Mouse (Mus musculus): ENCODE data around the gene Bin2. TPM values are rescaled to one million over a fixed set of nuclear protein-coding genes. Genes with fewer than 3 reads are reported as not detected.

Gene Bin2
- polyA plus RNA-seq, 1 experiment from 2014 or later = 3.3 TPM

DNA sequence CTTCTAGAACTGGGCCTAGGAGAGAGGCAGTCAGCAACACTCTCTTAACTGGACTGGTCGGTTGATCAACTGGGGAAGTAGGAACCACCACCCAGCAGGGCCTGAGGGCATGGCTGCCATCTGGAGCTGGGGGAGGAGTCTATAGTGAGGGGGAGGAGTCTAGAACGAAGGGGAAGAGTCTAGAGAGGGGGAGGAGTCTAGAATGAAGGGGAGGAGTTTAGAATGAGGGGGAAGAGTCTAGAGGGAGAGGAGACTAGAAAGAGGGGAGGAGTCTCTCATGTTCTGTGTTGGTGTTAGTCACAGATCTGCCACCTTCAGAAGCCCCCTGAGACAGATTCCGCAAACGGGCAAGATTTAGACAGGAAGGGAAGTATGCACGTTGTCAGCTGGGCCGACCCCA, 30.0 kb upstream of the Bin2 start:
- no peaks in the 10 kb centered on the region for H3K9me3 ChIP-seq
- H3K4me1 ChIP-seq = peaks cover 13% of the 10 kb centered on the region
- no peaks in the 10 kb centered on the region for H3K36me3 ChIP-seq (replicated peaks)
- no peak for DNase-seq (ENCODE audit: extremely low spot score, low spot score)
- H3K27me3 ChIP-seq (ENCODE audit: poor library complexity, severe bottlenecking) = peaks cover 20% of the 10 kb centered on the region
- H3K27ac ChIP-seq = no peak overlapping the region
- no peak overlapping the region for H3K4me3 ChIP-seq
- 78% methylated on average over 6 of the region's 6 CpGs for WGBS

DNA sequence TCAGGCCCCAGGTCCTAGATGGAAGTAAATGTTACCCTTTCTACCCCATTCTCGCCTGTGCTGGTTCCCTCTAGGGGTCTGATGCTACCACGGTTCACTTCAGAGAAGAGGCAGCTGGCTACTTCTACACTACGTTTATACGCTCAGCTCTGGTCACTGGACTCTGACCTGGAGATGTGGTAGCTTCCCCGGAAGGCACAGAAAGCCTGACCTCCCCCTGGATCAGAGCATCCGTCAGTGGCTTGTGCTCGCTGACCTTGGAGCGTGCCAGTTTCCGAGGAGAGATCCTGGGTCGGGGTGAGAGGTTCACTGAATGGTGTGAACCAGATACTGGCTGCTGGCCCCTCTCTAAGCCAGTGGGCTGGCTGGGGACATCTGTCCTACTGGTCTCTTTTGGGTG, 28.7 kb upstream of the Bin2 start:
- Histone ChIP-seq H3K4me1 (peaks cover 10% of the 10 kb centered on the region; the same call in 1 of the 2 replicates), H3K9me3 (no peaks in the 10 kb centered on the region), H3K4me3 (no peak overlapping the region), H3K36me3 (replicated peaks) (no peaks in the 10 kb centered on the region), H3K27ac (no peak overlapping the region), H3K27me3 (ENCODE audit: poor library complexity, severe bottlenecking) (peaks cover 7% of the 10 kb centered on the region)
- DNase-seq (ENCODE audit: extremely low spot score, low spot score) = no peak
- 86% methylated on average over 10 of the region's 10 CpGs for WGBS

DNA sequence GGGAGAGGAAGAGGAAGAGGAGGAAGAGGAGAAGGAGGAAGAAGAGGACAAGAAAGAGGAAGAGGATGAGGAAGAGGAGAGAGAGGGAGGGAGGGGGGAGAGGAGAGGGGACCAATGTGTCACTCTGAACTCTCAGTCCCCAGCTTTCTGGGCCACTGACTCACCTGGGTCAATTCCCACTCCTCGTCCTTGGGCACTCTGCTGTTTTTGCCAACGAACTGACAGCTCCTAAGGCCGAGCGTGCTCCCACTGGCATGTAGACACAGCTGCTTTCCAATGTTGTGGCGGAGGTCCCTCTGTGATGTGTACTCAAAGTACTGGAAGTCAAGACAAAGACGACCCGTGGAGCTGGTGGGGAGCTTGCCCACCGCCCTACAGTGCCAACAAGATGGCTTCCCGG, 25.1 kb upstream of the Bin2 start:
- H3K36me3 ChIP-seq (replicated peaks) = no peaks in the 10 kb centered on the region
- H3K9me3 ChIP-seq = peaks cover 15% of the 10 kb centered on the region
- no peak for DNase-seq (ENCODE audit: extremely low spot score, low spot score)
- 93% methylated on average over 9 of the region's 9 CpGs for WGBS
- no peak overlapping the region for H3K4me3 ChIP-seq
- no peak overlapping the region for H3K27ac ChIP-seq
- H3K27me3 ChIP-seq (ENCODE audit: poor library complexity, severe bottlenecking) = no peaks in the 10 kb centered on the region
- peaks cover 11% of the 10 kb centered on the region; the same call in 1 of the 2 replicates for H3K4me1 ChIP-seq

DNA sequence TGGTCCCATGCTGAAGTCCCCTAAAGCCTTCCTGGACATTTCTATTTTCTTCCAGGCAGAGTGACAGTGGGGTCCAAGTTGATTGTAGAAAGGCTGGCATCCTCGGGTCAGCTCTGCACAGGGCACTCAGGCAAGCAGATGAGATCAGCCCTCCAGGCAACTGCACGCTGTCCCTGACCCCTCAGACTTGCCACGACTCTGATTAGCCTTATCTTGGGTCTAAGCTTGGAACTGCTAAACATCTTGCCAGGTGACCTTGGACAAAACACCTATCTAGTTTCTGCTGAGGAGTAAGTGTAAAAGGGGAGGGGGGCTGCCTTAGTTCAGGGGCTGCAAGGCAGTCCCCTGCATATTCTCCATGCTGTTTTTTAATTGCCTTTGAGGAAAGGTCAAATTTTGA, 22.6 kb upstream of the Bin2 start:
- Histone ChIP-seq H3K9me3 (peaks cover 15% of the 10 kb centered on the region), H3K36me3 (replicated peaks) (no peaks in the 10 kb centered on the region), H3K4me1 (peaks cover 14% of the 10 kb centered on the region), H3K4me3 (no peak overlapping the region), H3K27ac (no peak overlapping the region), H3K27me3 (ENCODE audit: poor library complexity, severe bottlenecking) (no peaks in the 10 kb centered on the region)
- 74% methylated on average over 3 of the region's 3 CpGs for WGBS
- DNase-seq (ENCODE audit: extremely low spot score, low spot score) = no peak

DNA sequence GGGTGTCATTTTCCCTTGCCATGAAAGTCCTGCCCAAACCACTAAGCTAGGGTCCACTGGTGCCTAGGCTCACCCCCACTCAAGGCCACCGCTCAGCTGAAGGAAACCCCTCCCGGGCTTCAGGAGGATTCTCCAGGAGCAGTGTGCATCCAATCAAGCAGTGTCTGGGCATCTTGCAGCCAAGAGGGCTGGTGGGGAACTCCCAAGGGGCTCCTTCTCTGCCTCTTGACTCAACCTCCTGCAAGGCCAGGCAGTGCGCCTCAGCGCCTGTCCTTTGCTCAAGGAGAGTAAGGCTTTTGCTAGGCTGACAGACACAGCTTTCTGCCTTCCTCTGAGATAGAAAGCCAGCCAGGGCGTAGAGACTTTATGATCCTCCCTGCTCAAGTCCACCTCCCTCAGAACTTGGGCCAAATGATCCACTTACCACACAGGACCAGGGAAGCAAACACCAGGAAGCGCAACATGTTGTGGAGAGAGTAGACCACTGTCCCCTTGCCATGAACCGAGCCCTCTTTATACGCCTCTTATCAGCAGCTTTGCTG, 18.1 kb upstream of the Bin2 start, which contains the start of gene Cela1:
Gene Cela1, minus strand, starts transcription at position 492 of the 542 bp plus-strand sequence.
- H3K9me3 ChIP-seq = peaks cover 15% of the 10 kb centered on the region
- 85% methylated on average over 8 of the region's 8 CpGs for WGBS
- peaks cover 15% of the 10 kb centered on the region for H3K27me3 ChIP-seq (ENCODE audit: poor library complexity, severe bottlenecking)
- H3K27ac ChIP-seq = no peak within 1 kb of the TSS
- H3K4me3 ChIP-seq = no peak within 1 kb of the TSS
- H3K36me3 ChIP-seq (replicated peaks) = no peaks in the 10 kb centered on the region
- DNase-seq (ENCODE audit: extremely low spot score, low spot score) = no peak
- peaks cover 11% of the 10 kb centered on the region for H3K4me1 ChIP-seq

DNA sequence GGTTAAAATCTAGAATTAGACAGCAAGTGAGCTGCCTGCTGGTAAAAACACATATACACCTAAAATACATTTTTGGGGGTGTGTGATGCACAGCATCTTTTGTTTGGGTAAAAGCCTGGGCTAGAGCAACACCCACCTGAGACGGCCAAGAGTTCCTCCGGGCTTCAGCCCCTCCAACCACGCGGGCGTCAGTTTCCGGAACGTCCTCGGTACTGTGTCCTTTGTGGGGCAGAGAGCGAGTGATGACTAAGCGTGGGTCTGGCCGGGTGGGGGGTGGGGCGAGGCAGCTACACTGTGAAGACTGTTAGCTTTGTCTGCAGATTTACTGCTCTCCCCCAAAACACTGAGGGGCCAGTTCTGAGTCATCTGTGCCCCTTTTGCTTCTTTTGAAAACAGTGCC, 17.6 kb upstream of the Bin2 start:
- H3K27ac ChIP-seq = no peak overlapping the region
- 69% methylated on average over 12 of the region's 12 CpGs for WGBS

DNA sequence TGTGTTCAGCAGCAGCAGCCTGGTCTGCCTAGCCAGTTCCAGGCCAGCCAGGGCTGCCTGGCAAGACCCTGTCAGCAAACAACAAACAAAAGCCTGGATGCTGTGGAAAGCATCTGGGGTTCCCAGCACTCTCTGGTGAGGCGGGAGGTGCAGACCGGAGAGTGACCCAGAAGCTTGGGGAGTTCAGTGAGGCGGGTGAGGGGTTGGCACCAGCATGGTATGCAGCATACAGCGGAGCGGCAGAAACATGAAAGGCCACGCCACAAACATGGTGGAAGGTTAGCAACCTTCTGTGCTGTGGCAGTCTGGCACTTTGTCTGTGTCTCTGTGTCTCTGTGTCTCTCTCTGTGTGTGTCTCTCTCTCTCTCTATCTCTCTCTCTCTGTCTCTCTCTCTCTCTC, 17.1 kb upstream of the Bin2 start:
- Histone ChIP-seq H3K4me1 (peaks cover 17% of the 10 kb centered on the region), H3K9me3 (peaks cover 15% of the 10 kb centered on the region), H3K27me3 (ENCODE audit: poor library complexity, severe bottlenecking) (peaks cover 15% of the 10 kb centered on the region), H3K4me3 (no peak overlapping the region), H3K36me3 (replicated peaks) (no peaks in the 10 kb centered on the region), H3K27ac (no peak overlapping the region)
- DNase-seq (ENCODE audit: extremely low spot score, low spot score) = no peak
- WGBS = 84% methylated on average over 6 of the region's 6 CpGs

More for the DNA sequence above, 17.6 kb upstream of the Bin2 start:
- no peak for DNase-seq (ENCODE audit: extremely low spot score, low spot score)
- H3K4me3 ChIP-seq = no peak overlapping the region
- no peaks in the 10 kb centered on the region for H3K36me3 ChIP-seq (replicated peaks)
- peaks cover 12% of the 10 kb centered on the region for H3K4me1 ChIP-seq
- peaks cover 15% of the 10 kb centered on the region for H3K9me3 ChIP-seq
- peaks cover 15% of the 10 kb centered on the region for H3K27me3 ChIP-seq (ENCODE audit: poor library complexity, severe bottlenecking)

DNA sequence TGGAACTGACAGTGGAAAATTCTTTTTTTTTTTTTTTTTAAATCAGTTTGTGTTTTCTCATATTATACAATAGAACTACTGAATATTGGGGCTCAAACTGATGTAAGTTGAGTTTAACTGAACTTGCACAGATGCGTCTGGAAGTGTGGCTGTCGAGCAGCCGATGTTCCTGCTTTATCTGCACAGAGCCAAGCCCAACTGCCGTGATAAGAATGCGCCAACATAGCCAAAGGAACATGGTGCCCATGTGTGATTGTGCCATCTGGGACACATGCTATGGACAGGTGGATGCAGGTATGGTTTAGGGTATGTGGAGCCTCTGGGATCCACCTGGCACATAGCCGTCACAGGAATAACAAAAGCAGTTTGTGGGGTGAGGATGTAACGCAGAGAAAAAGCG, 16.5 kb upstream of the Bin2 start:
- DNase-seq (ENCODE audit: extremely low spot score, low spot score) = no peak
- peaks cover 15% of the 10 kb centered on the region for H3K27me3 ChIP-seq (ENCODE audit: poor library complexity, severe bottlenecking)
- no peaks in the 10 kb centered on the region for H3K36me3 ChIP-seq (replicated peaks)
- H3K4me3 ChIP-seq = no peak overlapping the region
- H3K9me3 ChIP-seq = peaks cover 12% of the 10 kb centered on the region
- peaks cover 23% of the 10 kb centered on the region for H3K4me1 ChIP-seq
- H3K27ac ChIP-seq = no peak overlapping the region
- whole genome bisulfite sequencing = 93% methylated on average over 8 of the region's 8 CpGs

DNA sequence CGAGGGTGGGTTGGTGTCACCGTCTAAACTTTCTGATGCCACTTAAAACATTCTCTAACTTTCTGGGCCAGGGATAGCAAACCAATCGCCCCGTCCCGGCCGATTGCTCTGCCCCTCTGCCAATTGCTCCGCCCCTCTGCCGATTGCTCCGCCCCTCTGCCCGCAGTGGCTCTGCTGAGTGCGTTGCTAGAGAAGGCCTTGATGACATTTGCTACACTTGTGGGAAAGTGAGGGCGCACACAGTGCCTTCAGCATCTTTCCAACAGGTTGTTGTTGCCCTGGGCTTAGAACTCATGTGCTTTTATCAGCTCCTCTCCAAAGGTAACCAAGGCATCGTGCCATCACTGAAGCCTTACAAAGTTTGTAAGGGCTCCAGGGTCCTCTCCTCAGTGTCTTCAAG, 15.9 kb upstream of the Bin2 start:
- Histone ChIP-seq H3K27me3 (ENCODE audit: poor library complexity, severe bottlenecking) (peaks cover 15% of the 10 kb centered on the region), H3K4me1 (peaks cover 28% of the 10 kb centered on the region), H3K4me3 (no peak overlapping the region), H3K27ac (no peak overlapping the region), H3K9me3 (peaks cover 6% of the 10 kb centered on the region), H3K36me3 (replicated peaks) (no peaks in the 10 kb centered on the region)
- DNase-seq (ENCODE audit: extremely low spot score, low spot score) = no peak
- WGBS = 23% methylated on average over 13 of the region's 13 CpGs

DNA sequence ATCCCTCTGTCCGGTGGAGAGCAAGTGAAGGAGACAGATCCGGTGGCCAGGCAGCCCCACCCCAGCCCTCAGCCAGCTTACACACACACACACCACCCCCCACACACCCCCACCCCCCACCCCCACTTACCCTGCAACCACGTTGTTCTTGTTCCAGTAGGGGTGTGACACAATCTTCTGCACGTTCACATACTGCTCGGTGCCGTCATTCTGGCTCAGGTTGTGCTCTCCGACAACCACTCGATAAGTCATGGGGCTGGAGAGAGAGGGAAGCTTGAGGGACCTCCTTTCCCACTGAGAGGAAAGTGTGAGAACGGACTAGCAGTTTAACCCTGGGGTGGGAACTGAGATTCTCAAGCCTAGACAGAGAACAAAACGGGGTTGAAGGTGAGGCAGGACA, 15.1 kb upstream of the Bin2 start:
- Histone ChIP-seq H3K4me1 (peaks cover 30% of the 10 kb centered on the region), H3K36me3 (replicated peaks) (no peaks in the 10 kb centered on the region), H3K9me3 (no peaks in the 10 kb centered on the region), H3K4me3 (no peak overlapping the region), H3K27ac (no peak overlapping the region), H3K27me3 (ENCODE audit: poor library complexity, severe bottlenecking) (peaks cover 15% of the 10 kb centered on the region)
- no peak for DNase-seq (ENCODE audit: extremely low spot score, low spot score)
- WGBS = 67% methylated on average over 10 of the region's 10 CpGs

DNA sequence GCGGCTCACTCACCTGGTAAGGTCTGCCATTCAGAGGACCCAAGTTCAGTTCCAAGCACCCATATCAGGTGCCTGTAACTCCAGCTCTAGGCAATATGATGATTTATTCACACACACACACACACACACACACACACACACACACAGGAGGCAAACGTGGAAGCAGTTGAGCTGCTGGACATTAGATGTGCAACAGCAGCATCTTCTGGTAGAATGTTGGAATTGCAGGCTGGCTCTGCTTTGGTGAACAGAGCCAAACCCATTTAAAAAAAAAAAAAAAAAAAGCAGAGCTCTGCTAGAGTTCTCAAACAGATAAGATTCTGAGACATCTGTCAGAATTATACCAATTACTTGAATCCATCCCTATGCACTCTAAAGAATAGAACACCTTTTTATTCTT, 13.7 kb upstream of the Bin2 start:
- H3K9me3 ChIP-seq = no peaks in the 10 kb centered on the region
- 55% methylated on average over 2 of the region's 2 CpGs for WGBS
- no peaks in the 10 kb centered on the region for H3K36me3 ChIP-seq (replicated peaks)

DNA sequence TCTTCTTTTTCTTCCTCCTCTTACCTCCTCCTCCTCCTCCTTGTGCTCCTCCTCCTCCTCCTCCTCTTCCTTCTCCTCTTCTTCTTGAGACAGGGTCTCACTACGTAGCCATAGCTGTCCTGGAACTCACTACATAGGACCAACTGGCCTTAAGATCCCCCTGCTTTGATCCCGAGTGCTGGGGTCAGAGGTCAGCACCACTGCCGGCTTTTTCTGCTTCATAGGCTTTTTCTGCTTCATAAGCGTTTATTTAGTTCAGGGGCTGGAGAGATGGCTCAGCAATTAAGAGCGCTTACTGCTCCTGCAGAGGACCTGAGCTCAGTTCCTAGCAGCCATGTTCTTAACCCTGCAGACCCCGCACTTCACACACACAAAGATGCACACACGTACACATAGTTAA, 12.4 kb upstream of the Bin2 start:
- Histone ChIP-seq H3K27me3 (ENCODE audit: poor library complexity, severe bottlenecking) (peaks cover 15% of the 10 kb centered on the region), H3K9me3 (no peaks in the 10 kb centered on the region), H3K4me1 (peaks cover 22% of the 10 kb centered on the region), H3K27ac (no peak overlapping the region), H3K36me3 (replicated peaks) (no peaks in the 10 kb centered on the region), H3K4me3 (no peak overlapping the region)
- 27% methylated on average over 7 of the region's 7 CpGs for WGBS
- peak; percentile 33 for DNase-seq (ENCODE audit: extremely low spot score, low spot score)

More for the DNA sequence above, 13.7 kb upstream of the Bin2 start:
- Histone ChIP-seq H3K4me1 (peaks cover 30% of the 10 kb centered on the region), H3K27me3 (ENCODE audit: poor library complexity, severe bottlenecking) (peaks cover 15% of the 10 kb centered on the region), H3K4me3 (no peak overlapping the region), H3K27ac (no peak overlapping the region)
- DNase-seq (ENCODE audit: extremely low spot score, low spot score) = peak; percentile 73

DNA sequence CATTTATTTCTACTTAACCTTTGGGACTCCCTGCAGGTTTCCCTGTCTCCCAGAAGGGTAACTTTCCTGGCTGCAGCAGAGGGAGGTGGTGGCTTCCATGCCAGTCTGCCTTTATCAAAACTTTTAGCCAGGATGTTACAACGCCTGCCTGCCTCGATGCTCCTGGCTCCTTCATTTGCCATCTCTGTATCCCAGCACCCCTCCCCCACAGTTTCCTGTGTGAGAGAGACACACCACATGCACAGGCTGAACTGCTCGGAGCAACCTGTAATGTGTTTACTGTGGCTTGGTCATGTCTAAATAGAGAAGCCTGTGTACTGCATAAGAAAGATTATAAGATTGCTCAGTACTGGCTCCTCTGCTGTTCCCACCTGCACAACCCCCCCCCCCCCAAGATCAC, 11.0 kb upstream of the Bin2 start:
- Histone ChIP-seq H3K4me3 (no peak overlapping the region), H3K4me1 (peaks cover 21% of the 10 kb centered on the region), H3K36me3 (replicated peaks) (no peaks in the 10 kb centered on the region), H3K9me3 (no peaks in the 10 kb centered on the region), H3K27ac (no peak overlapping the region), H3K27me3 (ENCODE audit: poor library complexity, severe bottlenecking) (peaks cover 12% of the 10 kb centered on the region)
- 56% methylated on average over 3 of the region's 3 CpGs for WGBS
- no peak for DNase-seq (ENCODE audit: extremely low spot score, low spot score)

DNA sequence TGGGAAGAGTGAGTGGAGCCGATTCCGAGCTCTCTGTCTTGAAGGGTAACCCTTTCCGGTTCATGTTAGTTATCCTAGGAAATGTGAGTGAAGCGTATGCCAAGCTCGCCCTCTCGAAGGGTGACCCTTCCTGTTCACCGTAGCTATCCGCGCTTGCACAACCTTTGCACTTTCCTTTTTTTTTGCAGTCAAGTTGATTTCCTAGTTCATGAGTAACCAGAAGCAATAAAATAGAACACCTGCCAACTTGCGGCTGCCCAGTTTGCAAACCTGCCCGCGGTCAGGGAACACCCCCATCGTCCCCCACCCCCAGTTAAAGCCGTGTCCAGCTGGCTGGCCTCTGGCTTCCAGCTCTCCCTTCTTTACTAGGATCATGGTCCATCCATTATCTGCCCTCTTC, 9.7 kb upstream of the Bin2 start:
- Histone ChIP-seq H3K4me3 (no peak overlapping the region), H3K4me1 (peaks cover 21% of the 10 kb centered on the region), H3K9me3 (no peaks in the 10 kb centered on the region), H3K27ac (no peak overlapping the region), H3K36me3 (replicated peaks) (no peaks in the 10 kb centered on the region), H3K27me3 (ENCODE audit: poor library complexity, severe bottlenecking) (no peaks in the 10 kb centered on the region)
- 92% methylated on average over 14 of the region's 14 CpGs for WGBS
- DNase-seq (ENCODE audit: extremely low spot score, low spot score) = no peak

Data from forebrain, embryonic 10.5 days (tissue).